Mouse (Mus musculus): ENCODE data around the gene Trim30b.
A peak's percentile ranks its signal among the peaks of the same experiment; 100 is the strongest.
"Not testable (repeated sequence)": the region's sequence is repeated elsewhere in the genome, so short reads cannot be mapped to it uniquely, and the experiment has no call there.

The Trim30b gene

DNA sequence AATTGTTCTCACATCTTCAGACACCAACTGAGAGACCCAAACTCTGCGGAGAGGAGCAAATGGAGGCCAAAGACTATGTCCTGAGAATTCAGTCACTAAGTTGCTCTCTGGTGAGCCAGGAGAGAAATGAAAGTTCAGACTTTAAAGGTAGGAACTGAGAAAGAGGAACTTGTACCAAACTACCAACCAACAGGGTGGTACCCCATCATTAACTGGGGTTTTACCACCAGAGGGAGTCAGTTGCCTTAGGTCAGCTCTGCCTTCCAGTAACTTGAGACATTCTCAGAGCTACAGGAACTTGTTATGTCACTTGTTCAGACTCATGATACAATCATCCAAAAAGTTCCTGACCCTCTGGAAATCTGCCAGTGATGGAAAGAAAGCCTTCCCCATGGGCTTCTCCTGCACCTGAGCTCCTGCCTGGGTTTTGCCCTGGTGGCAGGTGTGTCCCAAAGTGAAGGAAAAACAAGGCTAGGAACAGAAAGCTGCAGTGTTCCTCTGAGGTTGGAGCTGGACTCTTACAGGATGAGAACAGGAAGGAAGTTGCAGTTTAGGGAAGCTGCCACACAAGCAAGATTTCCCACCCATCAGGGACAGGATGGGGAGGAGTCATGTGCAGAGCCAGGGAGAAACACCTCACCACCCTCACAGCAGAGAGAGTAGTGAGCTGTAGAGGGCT, at the start of gene Trim30b:
Trim30b (minus strand) TSS at position 149 of the 679 bp plus-strand sequence.
- DNase-seq (ENCODE audit: low spot score in 2 of 2): no peak

DNA sequence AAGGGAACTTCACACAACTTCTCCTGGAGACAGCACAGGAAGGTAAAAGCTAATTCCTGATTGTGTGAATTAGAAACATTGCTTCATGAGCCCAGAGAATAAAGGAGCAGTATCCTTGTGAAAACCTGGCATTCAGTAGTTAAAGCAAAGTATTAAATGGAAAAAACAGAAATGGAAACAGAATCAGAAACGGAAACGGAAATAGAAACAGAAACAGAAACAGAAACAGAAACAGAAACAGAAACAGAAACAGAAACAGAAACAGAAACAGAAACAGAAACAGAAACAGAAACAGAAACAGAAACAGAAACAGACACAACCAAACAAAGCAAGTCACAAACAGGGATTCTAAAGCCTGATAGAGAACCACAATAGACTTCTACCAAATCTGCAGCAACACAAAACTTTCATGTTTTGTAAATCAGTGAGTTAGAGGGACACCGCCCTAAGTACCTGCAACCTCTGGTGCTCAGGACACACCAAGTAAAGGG, 34.8 kb upstream of the Trim30b start:
- DNase-seq (ENCODE audit: low spot score in 2 of 2): no peak

DNA sequence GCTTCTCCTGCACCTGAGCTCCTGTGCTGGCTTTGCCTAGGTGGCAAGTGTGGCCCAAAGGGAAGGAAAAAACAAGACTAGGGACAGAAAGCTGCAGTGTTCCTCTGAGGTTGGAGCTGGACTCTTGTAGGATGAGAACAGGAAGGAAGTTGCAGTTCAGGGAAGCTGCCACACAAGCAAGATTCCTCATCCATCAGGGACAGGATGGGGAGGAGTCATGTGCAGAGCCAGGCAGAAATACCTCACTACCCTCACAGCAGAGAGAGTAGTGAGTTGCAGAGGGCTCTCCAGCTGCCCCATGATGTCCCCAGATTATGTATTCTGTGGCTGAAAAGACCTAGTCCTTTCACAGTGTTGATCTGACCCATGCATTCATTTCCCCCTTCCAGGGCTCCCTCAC, 31.5 kb upstream of the Trim30b start:
- no peak for DNase-seq (ENCODE audit: low spot score in 2 of 2)

DNA sequence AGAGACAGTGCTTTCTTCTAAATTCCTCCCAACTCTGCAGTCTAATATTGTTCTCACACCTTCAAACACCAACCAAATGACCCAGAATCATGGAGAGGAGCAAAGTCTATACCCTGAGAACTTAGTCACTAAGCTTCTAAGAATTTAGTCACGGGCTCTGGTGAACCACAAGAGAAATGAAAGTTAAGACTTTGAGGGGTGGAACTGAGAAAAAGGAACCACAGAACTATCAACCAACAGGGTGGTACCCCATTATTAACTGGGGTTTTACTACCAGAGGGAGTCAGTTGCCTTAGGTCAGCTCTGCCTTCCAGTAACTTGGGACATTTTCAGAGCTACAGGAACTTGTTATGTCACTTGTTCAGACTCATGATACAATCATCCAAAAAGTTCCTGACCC, 31.0 kb upstream of the Trim30b start, which contains the start of gene Trim30c:
Trim30c (minus strand) TSS at position 140 of the 400 bp plus-strand sequence.
- DNase-seq (ENCODE audit: low spot score in 2 of 2): no peak

DNA sequence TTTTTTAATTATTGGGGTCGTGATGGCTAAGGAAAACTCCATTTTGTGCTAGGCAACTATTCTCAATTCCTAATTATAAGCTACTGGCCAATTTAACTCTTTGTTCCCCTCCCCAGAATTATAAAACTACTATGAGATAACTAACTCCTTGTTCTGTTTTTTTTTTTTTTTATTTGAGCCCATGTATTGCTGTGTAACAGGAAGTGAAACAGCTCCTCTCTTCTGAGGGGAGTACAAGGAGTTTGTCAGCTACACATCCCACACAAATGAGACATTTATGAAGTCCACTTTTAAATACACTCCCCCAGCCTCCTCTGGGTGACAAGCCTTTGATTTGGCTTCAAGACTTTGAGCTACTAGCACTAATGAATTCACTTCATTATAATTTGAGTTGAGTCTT, 28.8 kb upstream of the Trim30b start:
- DNase-seq (ENCODE audit: low spot score in 2 of 2): no peak

DNA sequence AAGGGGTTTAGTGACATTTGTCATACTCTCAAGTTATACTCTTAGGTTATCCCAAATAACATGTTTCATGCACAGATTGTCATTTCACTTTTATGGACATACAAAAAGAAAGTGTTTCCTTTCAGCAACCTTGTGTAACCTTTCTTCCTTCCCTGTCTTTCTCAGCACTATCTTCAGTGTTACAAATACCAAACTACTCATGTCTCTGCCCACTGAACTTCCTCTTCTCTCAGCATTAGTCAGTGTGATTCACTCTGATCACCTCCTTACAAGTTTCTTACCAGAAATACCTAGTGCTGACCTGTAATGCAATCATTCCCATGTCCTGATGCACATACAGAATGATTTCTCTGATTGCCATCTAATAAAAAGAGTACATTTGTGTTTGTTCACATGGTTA, 3.3 kb downstream of the Trim30b start:
- no peak for DNase-seq (ENCODE audit: low spot score in 2 of 2)

DNA sequence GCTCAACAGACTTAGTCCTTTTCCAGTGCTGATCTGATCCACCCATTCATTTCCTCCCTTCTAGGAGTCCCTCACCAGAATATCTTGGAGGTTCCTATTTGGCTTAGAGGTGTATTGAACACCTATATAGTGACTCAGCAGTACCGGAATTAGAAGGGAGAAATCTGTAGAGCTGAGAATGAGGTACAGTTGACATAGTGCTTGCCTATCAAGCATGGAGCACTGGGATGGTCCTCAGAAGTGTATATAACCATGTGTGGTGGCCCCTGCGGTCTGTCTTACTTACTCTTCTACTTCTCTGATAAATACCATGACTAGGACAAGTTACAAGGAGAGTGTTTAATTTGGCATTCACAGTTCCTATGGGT, 16.1 kb downstream of the Trim30b start:
- no peak for DNase-seq (ENCODE audit: low spot score in 2 of 2)

DNA sequence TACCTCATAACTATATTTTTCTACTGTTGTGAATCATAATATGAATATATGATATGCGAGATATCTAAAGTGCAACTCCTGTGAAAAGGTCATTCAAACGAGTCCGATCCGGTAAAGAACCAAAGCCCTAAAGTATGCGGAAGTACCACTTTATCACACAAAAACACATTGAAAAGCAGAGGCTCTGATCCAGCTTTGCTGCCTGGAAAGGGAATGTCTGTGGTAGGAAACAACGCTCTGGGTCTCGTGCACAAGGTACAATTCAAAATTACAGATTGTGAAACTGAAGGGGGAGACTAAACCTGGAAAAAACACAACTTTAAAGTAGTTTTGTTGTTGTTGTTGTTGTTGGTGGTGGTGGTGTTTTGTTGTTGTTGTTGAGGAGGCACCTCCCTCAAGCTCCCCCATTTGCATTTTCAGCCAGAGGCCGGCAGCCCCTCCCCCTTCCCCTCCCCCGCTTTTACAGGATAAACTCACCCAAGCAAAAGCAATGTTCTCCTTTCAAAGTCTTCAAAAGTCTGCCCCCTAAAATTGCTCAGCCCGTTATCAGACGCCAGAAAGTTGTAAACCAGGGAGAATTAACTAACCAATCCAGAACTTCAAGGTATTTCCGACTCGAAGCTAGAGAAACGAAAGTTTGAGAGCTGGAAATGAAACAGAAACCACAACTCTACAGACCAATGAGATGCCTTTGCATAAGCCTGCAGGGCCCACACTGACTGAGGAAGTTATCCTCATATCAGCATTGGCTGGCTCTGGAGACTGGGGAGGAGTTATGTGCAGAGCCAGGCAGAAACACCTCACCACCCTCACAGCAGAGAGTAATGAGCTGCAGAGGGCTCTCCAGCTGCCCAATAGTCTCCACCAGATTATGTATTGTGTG, 16.7 kb downstream of the Trim30b start, which contains the start of gene Trim12c:
Trim12c (minus strand) TSS at position 646 of the 883 bp plus-strand sequence.
- DNase-seq (ENCODE audit: low spot score in 2 of 2): peak in 1 of 2 experiments; percentile 6

DNA sequence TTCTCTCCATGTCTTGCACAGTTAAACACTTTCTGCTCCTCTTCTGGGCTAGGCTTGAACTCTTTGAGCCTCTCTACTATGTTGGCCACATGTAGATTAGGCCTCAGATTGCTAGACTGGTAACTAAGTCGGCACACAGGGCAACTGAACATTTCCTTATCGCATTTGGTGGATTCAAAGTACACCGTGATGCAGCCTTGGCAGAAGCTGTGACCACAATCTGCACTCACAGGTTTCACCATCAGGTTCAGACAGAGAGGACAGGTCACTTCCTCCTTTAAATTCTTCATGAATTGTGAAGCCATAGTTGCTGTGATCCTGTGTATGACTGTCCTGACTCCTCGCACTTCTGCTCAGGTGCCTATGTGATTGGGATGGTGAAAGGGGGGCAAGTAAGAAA, 21.6 kb downstream of the Trim30b start:
- not testable (repeated sequence) for DNase-seq (ENCODE audit: low spot score in 2 of 2)

DNA sequence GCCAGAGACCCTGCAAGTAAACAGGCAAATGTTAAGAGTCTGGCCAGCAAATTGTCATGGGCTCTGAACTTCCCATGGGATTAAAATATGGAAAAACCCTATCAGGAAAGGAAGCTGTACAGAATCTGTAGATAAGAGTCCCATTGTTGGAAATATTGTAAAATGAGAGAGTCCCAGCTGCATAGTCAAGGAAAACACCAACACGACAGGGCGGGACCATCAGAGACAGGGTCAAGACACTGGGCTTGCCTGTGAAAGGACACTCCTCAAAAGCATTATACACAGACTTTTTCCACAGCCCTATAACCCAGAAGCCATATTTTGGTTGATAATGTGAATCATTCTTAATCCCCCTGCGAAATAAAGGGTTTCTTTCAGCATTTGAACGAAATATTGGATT, 28.9 kb downstream of the Trim30b start:
- DNase-seq (ENCODE audit: low spot score in 2 of 2): not testable (repeated sequence)

DNA sequence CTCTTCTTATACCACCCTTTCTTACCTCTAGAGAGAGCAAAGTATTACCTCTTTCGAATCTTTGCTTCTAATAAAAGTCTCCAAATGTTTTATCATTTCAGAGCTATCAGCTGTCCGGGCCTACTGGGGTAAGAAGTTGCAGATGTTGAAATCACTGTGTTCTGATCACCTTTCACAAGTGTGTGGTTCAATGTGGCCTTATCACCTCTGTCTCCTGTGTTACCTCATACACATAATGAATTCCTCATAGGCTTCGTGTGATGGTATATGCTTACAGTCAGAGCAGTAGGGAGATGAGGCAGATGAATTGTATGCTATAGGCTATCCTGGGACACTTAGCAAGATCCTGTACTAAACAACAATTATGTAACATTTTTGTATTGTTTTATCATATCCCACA, 34.1 kb downstream of the Trim30b start:
- not testable (repeated sequence) for DNase-seq (ENCODE audit: low spot score in 2 of 2)

GRCm38 (mm10) chr7:104329171-104329570, 40.5 kb downstream of the Trim30b start, which contains the start of gene Trim34b:
Trim34b (plus strand) TSS chr7:104329471.
- not testable (repeated sequence) for DNase-seq (ENCODE audit: low spot score in 2 of 2)

DNA sequence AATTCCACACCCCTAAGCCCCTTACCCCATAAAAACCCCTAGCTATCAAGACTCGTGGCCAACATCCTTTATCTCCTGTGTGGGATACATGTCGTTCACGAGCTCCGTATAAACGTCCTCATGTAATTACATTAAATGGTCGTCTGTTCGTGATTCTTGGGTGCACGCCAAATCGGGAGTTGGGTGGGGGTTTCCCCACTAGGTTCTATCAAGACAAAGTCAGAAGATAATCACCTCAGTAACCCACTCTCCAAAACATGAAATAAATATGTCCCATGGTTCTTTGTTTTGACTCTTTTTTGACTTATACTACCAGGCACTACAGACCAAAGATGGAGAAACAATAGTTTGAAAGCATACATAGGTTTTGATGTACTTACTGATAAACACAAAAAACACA, 47.7 kb downstream of the Trim30b start:
- DNase-seq (ENCODE audit: low spot score in 2 of 2): no peak

DNA sequence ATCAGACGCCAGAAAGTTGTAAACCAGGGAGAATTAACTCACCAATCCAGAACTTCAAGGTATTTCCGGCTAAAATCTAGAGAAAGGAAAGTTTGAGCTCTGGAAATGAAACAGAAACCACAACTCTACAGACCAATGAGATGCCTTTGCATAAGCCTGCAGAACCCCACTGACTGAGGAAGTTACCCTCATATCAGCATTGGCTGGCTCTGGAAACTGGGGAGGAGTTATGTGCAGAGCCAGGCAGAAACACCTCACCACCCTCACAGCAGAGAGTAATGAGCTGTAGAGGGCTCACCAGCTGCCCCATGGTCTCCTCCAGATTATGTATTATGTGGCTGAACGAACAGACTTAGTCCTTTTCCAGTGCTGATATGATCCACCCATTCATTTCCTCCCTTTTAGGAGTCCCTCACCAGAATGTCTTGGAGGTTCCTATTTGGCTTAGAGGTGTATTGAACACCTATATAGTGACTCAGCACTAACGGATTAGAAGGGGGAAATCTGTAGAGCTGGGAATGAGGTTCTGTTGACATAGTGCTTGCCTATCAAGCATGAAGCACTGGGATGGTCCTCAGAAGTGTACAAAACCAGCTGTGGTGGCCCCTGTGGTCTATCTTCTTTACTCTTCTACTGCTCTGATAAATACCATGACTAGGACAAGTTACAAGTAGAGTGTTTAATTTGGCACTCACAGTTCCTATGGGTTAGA, 54.2 kb downstream of the Trim30b start, which contains the start of gene Trim12a:
Trim12a (minus strand) TSS at position 98 of the 712 bp plus-strand sequence.
- DNase-seq (ENCODE audit: low spot score in 2 of 2): not testable (repeated sequence)

DNA sequence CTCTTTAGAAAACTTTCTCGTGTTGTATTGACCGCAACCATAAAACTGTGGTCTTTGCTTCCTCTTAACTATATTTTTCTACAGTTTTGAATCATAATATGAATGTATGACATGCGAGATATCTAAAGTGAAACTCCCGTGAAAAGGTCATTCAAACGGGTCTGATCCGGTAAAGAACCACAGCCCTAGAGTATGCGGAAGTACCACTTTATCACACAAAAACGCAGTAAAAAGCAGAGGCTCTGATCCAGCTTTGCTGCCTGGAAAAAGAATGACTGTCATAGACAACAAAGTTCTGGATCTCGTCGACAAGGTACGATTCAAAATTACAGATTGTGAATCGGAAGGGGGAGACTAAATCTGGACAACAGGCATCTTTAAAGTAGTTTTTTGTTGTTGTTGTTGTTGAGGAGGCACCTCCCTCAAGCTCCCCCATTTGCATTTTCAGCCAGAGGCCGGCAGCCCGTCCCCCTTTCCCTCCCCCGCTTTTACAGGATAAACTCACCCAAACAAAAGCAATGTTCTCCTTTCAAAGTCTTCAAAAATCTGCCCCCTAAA, 54.8 kb downstream of the Trim30b start:
- DNase-seq (ENCODE audit: low spot score in 2 of 2): no peak

All from frontal cortex, postnatal 14 days (tissue).